Mouse (Mus musculus) adrenal gland, postnatal 36 days (tissue): ENCODE results near the gene Psd. TPM values are rescaled to one million over a fixed set of nuclear protein-coding genes. Genes with fewer than 3 reads are reported as not detected.

Experiments
- microRNA-seq: library from miRNA; unstranded; fragments of <30 nt; microRNA quantifications from one replicate; pipeline ENCODE4 v1.2.0, GENCODE M21; 2021
- total RNA-seq, 2 experiments: library from RNA; stranded (reverse); gene quantifications; 2 replicates each; pipeline ENCODE4 v1.2.3; 2021

Gene Psd
- total RNA-seq, 2 experiments from 2014 or later: 6.0 to 7.5 TPM

Small RNA genes lying within 50 kb of the gene (microRNA-seq; reads per million reads assigned to microRNA genes)
- 0.75 reads per million for gene Mir146b

Other genes with a start within 250 kb of the Psd start
- gene Elovl3, start 195.3 kb downstream of the Psd start, total RNA-seq: 10 to 100 TPM in 1 of 2 experiments, 1 to 10 TPM in 1; 6.1 to 26.5 TPM
- gene Pitx3, start 178.8 kb downstream of the Psd start, total RNA-seq: under 1 TPM in 1 of 2 experiments, not detected in 1; 0.26 TPM
- gene Gbf1, start 174.6 kb downstream of the Psd start, total RNA-seq: 10 to 100 TPM; 60.6 to 77.4 TPM
- 10 to 100 TPM; 39.9 to 42.6 TPM for gene Nfkb2, start 22.8 kb downstream of the Psd start, total RNA-seq
- gene Fbxl15, start 1.0 kb upstream of the Psd start, total RNA-seq: 10 to 100 TPM in 1 of 2 experiments, 1 to 10 TPM in 1; 9.2 to 10.0 TPM
- 10 to 100 TPM; 74.7 to 77.8 TPM for gene Cuedc2, start 11.5 kb upstream of the Psd start, total RNA-seq
- gene Mfsd13a, start 14.0 kb upstream of the Psd start, total RNA-seq: 1 to 10 TPM; 5.2 to 7.5 TPM
- gene 2310034G01Rik, start 23.1 kb upstream of the Psd start, total RNA-seq: 1 to 10 TPM; 1.3 TPM
- 100 to 1,000 TPM; 107 to 111 TPM for gene Actr1a, start 68.6 kb upstream of the Psd start, total RNA-seq
- 10 to 100 TPM; 24.2 to 25.4 TPM for gene Sufu, start 69.7 kb upstream of the Psd start, total RNA-seq
- gene Trim8, start 174.5 kb upstream of the Psd start, total RNA-seq: 10 to 100 TPM; 47.3 to 53.3 TPM
- 10 to 100 TPM; 43.3 to 67.7 TPM for gene Arl3, start 246.0 kb upstream of the Psd start, total RNA-seq
- gene Sfxn2, start 246.2 kb upstream of the Psd start, total RNA-seq: 10 to 100 TPM in 1 of 2 experiments, 1 to 10 TPM in 1; 7.9 to 11.5 TPM